Mouse (Mus musculus) lung, adult 2 months (tissue): ENCODE measurements around the gene Rtl10. TPM values are rescaled to one million over a fixed set of nuclear protein-coding genes. Genes with fewer than 3 reads are reported as not detected.

Experiments used
- DNase-seq: peaks from one replicate; pipeline ENCODE4 v3.0.0; 2022
- H3K4me1 ChIP-seq: fragments of 200-500 bp; 2 replicates; pipeline ENCODE4 v1.6.1; 2011; ENCODE audit warnings: low read length; ENCODE audit not compliant: control insufficient read depth, insufficient read depth
- H3K4me3 ChIP-seq: fragments of 200-500 bp; replicated peaks from 2 replicates; pipeline ENCODE3; 2011; ENCODE audit warnings: low read depth, mild to moderate bottlenecking, control low read depth, low read length; ENCODE audit errors: extremely low read depth
- CTCF ChIP-seq: fragments of 200-500 bp; IDR thresholded peaks from 2 replicates; pipeline ENCODE4 v1.5.1; 2011; ENCODE audit warnings: mild to moderate bottlenecking, low read length, control low read depth; ENCODE audit not compliant: insufficient read depth
- POLR2A ChIP-seq: fragments of 200-500 bp; IDR thresholded peaks from 2 replicates; pipeline ENCODE4 v1.6.1; 2011; ENCODE audit warnings: low read depth, mild to moderate bottlenecking, control low read depth, low read length, borderline replicate concordance; ENCODE audit errors: extremely low read depth
- WGBS: fragments of 180-500 bp; shearing (Covaris S2); methylation state at CpG from one replicate; pipeline ENCODE4 v1.1.7; 2018; 5-methylcytosine and 5-hydroxymethylcytosine counted together
- polyA plus RNA-seq: library from polyadenylated mRNA; depleted of rRNA; stranded (reverse); fragments of >200 nt; gene quantifications from 2 replicates; pipeline ENCODE4 v1.2.3, GENCODE M21; 2012; rRNA removed

Gene Rtl10
- polyA plus RNA-seq, 1 experiment: 6.5 TPM

GRCm38 (mm10) chr16:18537407-18537990 is 38.8 kb downstream of the Rtl10 start:
- Histone ChIP-seq H3K4me3 (no peak overlapping the region), H3K4me1 (no peaks in the 10 kb centered on the region)
- TF ChIP-seq POLR2A (no peak), CTCF (no peak)
- no peak for DNase-seq
- 87% methylated on average over 3 of the region's 3 CpGs for WGBS

- Histone ChIP-seq H3K4me3 (no peak overlapping the region), H3K4me1 (no peaks in the 10 kb centered on the region)
- no peak for DNase-seq
- no peak for TF ChIP-seq CTCF
- TF ChIP-seq POLR2A: no peak
- 64% methylated on average over 6 of the region's 6 CpGs for WGBS
Measured at GRCm38 (mm10) chr16:18539281-18539680, 40.6 kb downstream of the Rtl10 start.

- Histone ChIP-seq H3K4me3 (no peak overlapping the region), H3K4me1 (no peaks in the 10 kb centered on the region)
- TF ChIP-seq POLR2A: no peak
- no peak for TF ChIP-seq CTCF
- WGBS: 53% methylated on average over 8 of the region's 8 CpGs
- no peak for DNase-seq
Measured at GRCm38 (mm10) chr16:18543151-18543829, 44.6 kb downstream of the Rtl10 start.

- Histone ChIP-seq H3K4me3 (no peak overlapping the region), H3K4me1 (no peaks in the 10 kb centered on the region)
- DNase-seq: no peak
- TF ChIP-seq CTCF: no peak
- no peak for TF ChIP-seq POLR2A
- 64% methylated on average over 5 of the region's 5 CpGs for WGBS
Measured at GRCm38 (mm10) chr16:18547891-18548290, 49.2 kb downstream of the Rtl10 start.

Other genes with a start within 250 kb of the Rtl10 start
- 0.34 TPM in 1 of 2 replicates, not detected in the other for gene Gm49776, start 240.6 kb upstream of the Rtl10 start, polyA plus RNA-seq
- gene Dgcr8, start 209.7 kb upstream of the Rtl10 start, polyA plus RNA-seq: 16.0 and 22.3 TPM in 2 replicates
- gene Tango2, start 150.8 kb upstream of the Rtl10 start, polyA plus RNA-seq: 35.1 and 36.1 TPM in 2 replicates
- 49.9 and 53.7 TPM in 2 replicates for gene Arvcf, start 150.7 kb upstream of the Rtl10 start, polyA plus RNA-seq
- gene Txnrd2, start 72.5 kb upstream of the Rtl10 start, polyA plus RNA-seq: 11.7 and 19.4 TPM in 2 replicates
- 159 and 171 TPM in 2 replicates for gene Comt, start 72.0 kb upstream of the Rtl10 start, polyA plus RNA-seq
- gene Gnb1l, start 188 bp upstream of the Rtl10 start, polyA plus RNA-seq: 9.4 and 11.3 TPM in 2 replicates
- gene Tbx1, start 91.8 kb downstream of the Rtl10 start, polyA plus RNA-seq: 32.5 and 38.4 TPM in 2 replicates
- gene Gp1bb, start 123.5 kb downstream of the Rtl10 start, polyA plus RNA-seq: 9.7 and 15.5 TPM in 2 replicates
- gene Gm49601, start 127.5 kb downstream of the Rtl10 start, polyA plus RNA-seq: 3.6 and 9.4 TPM in 2 replicates
- 9.0 and 22.0 TPM in 2 replicates for gene Sept5, start 131.1 kb downstream of the Rtl10 start, polyA plus RNA-seq